In the genomic region with DNA sequence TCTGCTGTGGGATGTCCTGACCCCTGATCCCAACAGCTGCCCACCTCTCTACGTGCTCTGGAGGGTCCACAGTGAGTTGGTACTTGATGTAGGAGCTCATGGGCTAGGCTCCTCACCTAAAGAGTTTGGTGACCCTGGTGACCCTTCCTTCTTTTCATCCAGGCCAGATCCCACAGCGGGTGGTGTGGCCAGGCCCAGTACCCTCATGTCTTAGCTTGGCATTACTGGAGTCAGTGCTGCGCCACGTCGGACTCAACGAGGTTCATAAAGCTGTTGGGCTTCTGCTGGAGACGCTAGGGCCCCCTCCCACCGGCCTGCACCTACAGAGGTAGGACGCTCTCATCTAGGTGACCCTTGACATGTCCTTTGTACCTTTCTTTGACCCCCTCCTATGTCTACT, we compare ENCODE assay signal across 16 mouse cellular contexts. TPM values are rescaled to one million over a fixed set of nuclear protein-coding genes. Genes with fewer than 3 reads are reported as not detected.
"Had no signal": no experiment of that assay in that cellular context is flagged by ENCODE, and none has a peak within 500 bp of the region (broad histone marks: within the 10 kb centered on the region; RNA-seq: fewer than 3 reads in every experiment).

No protein-coding gene starts in this region.

- H3K9ac ChIP-seq: limb, embryonic 12.5 days; limb, embryonic 15.5 days; liver, embryonic 14.5 days; liver, postnatal 0 days; lung, embryonic 14.5 days had no signal

- DNase-seq: kidney, postnatal 25 days; left cerebral cortex, postnatal 4 days; liver, postnatal 0 days; lung, embryonic 14.5 days; lung, postnatal 4 days; midbrain, embryonic 14.5 days; thymus, adult 18-20 months; thymus, postnatal 36 days had no signal

- H3K4me3 ChIP-seq: limb, embryonic 12.5 days; limb, embryonic 15.5 days had no signal

- ATAC-seq: liver, postnatal 0 days had no signal

- H3K9me3 ChIP-seq: limb, embryonic 12.5 days; limb, embryonic 15.5 days had no signal

- H3K27me3 ChIP-seq: limb, embryonic 12.5 days; limb, embryonic 15.5 days had no signal

- H3K27ac ChIP-seq: kidney, postnatal 0 days; limb, embryonic 12.5 days; limb, embryonic 15.5 days; liver, embryonic 14.5 days had no signal

- H3K4me2 ChIP-seq: limb, embryonic 12.5 days; limb, embryonic 15.5 days; liver, embryonic 11.5 days; lung, embryonic 14.5 days; midbrain, embryonic 11.5 days had no signal

- H3K4me1 ChIP-seq: limb, embryonic 12.5 days; limb, embryonic 15.5 days had no signal

RNA-seq across cellular contexts. Expression of a gene that starts 35.9 kb away (rescaled TPM):
- total RNA-seq: layer of hippocampus, postnatal 14 days; megakaryocyte-erythroid progenitor cell, adult 5-6 weeks had no signal
